Mouse (Mus musculus) embryo, embryonic 10 days (tissue): Measurements from ENCODE around the gene Ndc1.

Experiments
- DNase-seq: peaks from one replicate; pipeline ENCODE4 v3.0.0-alpha.2; 2015; ENCODE audit warnings: low spot score

Ndc1 gene

GRCm38 (mm10) chr4:107442288-107442687, 74.7 kb downstream of the Ndc1 start:
- no peak for DNase-seq

GRCm38 (mm10) chr4:107442891-107443483, 75.4 kb downstream of the Ndc1 start:
- no peak for DNase-seq

GRCm38 (mm10) chr4:107443621-107444020, 76.0 kb downstream of the Ndc1 start:
- DNase-seq, result no peak

GRCm38 (mm10) chr4:107448481-107448880, 80.9 kb downstream of the Ndc1 start:
- no peak for DNase-seq

- DNase-seq, result no peak
Measured at GRCm38 (mm10) chr4:107449519-107449918, 81.9 kb downstream of the Ndc1 start.

- DNase-seq, result peak; percentile 53
Measured at GRCm38 (mm10) chr4:107452266-107453015, 84.9 kb downstream of the Ndc1 start.

GRCm38 (mm10) chr4:107453141-107453984, 85.8 kb downstream of the Ndc1 start:
- peak; percentile 93 for DNase-seq

GRCm38 (mm10) chr4:107457602-107458001, 90.0 kb downstream of the Ndc1 start:
- peak; percentile 74 for DNase-seq

GRCm38 (mm10) chr4:107458907-107459306, 91.3 kb downstream of the Ndc1 start:
- no peak for DNase-seq

GRCm38 (mm10) chr4:107459461-107459860, 91.9 kb downstream of the Ndc1 start:
- no peak for DNase-seq

GRCm38 (mm10) chr4:107460468-107460867, 92.9 kb downstream of the Ndc1 start:
- peak; percentile 66 for DNase-seq
